Mouse (Mus musculus) natural killer cell, adult 2 months (primary cell): Measurements from ENCODE around the gene Akr1c19.
"Not testable (repeated sequence)": the region's sequence is repeated elsewhere in the genome, so short reads cannot be mapped to it uniquely, and the experiment has no call there.

Experiments used
- DNase-seq, 2 experiments: peaks; one replicate each; pipeline ENCODE4 v3.0.0; 2022; ENCODE audit warnings: low spot score in 2 of 2

Gene Akr1c19

DNA sequence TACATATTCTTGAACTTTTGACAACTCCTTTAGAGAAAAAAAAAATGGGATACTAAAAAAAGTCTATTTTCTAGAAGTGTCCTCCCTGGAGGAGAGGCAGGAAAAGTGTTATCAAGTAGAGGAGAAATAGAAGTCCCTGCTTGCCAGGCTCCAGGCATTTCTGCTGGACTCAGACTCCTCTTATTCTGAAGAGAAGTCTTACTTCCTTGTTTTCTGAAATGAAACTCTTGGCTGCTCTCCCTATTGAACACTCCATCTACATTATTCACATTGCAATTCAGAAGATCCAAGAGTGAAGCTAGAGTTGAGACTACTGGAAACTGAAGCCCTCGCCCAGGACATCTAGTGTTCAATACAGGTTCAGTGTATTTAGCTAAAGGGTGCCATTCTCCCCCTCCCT is at the start of gene Akr1c19:
Gene Akr1c19 (plus strand): TSS at position 260 of the 400 bp plus-strand sequence.
- DNase-seq: no peak

DNA sequence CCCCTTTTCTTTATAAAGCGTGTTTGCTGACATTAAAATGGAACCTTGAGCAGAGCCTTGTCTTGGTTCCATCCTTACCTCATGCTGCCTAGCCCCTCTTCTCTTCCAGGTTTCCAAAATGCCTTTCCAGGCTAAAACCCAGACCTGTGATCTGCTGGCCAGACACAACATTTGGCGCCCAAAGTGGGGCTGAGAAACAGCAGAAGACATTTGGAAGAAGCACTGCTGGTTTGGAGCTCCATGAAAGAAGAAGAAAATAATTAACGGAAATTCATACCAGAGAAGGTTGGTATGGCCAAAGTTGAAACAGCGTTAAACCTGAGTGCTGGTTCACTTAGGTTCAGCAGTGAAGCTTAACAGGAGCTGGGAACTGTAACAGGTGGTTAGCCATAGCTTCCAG is 47.2 kb upstream of the Akr1c19 start:
- DNase-seq: not testable (repeated sequence)

DNA sequence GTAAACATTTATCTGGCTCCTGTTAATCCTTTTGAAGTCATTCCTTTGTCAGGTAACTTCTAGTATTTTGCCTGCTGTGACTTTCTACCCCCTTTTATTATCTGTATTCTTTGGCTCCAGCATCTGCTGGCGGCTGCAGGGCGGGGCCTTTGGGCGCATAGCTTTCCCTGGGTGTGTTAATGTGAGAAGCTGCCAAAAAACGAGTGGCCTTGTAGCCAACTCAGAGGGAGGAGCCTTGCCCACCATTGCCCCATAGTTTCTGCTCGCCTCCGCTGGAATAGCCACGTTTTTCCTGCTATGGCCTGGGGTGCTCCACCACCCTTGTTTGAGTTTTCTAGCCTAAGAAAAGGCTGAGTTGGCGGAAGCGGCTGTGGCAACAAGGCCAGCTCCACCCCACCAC is 45.4 kb upstream of the Akr1c19 start:
- no peak for DNase-seq

DNA sequence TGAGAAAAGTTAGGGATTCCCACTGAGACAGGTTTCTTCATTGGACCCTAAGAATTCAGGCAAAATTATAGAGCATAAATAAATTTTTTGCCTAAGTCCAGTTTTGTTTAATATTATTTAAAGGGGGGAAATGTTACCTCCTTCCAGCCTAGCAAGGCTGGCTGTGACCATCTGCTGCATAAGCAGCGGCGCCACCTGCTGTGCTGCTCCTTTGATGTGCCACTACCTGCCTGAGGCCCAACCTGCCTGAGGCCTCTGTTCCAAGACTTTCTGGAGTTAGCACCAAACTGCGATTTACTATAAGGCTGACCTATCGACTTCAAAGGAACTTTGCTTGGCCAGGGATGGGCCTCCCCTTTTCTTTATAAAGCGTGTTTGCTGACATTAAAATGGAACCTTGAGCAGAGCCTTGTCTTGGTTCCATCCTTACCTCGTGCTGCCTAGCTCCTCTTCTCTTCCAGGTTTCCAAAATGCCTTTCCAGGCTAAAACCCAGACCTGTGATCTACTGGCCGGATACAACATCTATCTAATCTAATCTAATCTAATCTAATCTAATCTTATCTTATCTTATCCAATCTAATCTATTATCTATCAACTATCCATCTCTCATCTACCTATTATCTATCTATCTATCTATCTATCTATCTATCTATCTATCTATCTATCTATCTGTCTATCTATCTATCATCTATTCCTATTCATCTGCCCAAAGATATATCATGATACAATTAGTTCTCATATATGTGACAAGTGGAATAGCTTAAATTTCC is 41.7 kb upstream of the Akr1c19 start:
- DNase-seq: not testable (repeated sequence)

DNA sequence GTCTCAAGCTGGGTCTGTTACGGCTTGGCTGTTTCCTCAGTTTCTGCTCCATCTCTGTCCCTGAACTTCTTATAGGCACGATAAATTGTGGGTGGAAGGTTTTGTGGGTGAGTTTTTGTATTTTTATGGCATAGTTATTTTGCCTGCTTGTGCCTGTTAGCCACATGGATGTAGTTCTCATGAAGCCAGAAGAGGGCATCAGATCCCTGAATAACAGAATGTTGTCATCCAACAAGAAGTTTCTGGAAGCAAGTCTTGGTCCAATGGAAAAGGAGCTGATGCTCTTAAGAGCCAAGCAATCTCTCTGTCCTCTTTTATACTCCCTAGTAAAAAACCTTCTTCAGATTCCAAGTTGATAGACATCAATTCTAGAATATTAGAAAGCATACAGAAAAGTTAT is 40.3 kb upstream of the Akr1c19 start:
- DNase-seq: no peak

DNA sequence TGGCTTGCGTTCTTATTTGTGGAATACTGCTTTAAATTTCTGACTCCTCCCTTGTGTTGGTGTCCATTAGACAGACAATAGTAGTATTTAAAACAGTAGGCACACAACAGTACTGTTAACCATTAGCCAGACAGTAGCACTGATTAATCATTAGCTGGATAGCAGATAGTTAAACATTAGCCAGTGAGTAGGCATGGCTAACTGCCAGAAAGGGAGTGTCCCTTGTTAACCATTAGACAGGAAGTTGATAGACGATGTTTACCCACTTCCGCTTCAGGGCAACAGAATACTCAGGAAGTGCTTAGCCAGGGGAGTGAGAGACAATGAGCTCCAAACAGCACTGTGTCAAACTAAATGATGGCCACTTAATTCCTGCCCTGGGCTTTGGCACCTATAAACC is 37.6 kb upstream of the Akr1c19 start, which contains the start of gene Akr1c13:
Gene Akr1c13 (plus strand): TSS at position 247 of the 400 bp plus-strand sequence.
- DNase-seq: peak; percentile 31 to 52

DNA sequence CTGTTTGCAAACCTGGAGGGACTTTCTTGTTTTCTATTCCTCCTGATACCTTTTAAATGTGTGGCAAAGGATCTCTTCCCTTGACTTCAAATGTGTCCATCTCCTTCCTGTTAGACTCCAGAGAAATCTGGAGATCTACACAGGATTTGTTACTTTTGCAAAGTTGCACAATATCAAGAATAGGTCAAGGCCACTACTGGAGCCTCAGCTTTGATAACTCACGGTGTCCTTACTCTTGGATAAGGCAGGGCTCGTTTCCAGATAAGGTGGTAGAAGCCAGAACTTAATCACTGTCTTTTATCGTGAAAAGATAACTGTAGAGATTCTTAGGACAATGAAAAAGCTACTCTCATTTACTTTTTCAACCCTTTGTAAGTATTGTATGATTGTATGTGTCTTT is 36.0 kb upstream of the Akr1c19 start:
- DNase-seq: no peak

DNA sequence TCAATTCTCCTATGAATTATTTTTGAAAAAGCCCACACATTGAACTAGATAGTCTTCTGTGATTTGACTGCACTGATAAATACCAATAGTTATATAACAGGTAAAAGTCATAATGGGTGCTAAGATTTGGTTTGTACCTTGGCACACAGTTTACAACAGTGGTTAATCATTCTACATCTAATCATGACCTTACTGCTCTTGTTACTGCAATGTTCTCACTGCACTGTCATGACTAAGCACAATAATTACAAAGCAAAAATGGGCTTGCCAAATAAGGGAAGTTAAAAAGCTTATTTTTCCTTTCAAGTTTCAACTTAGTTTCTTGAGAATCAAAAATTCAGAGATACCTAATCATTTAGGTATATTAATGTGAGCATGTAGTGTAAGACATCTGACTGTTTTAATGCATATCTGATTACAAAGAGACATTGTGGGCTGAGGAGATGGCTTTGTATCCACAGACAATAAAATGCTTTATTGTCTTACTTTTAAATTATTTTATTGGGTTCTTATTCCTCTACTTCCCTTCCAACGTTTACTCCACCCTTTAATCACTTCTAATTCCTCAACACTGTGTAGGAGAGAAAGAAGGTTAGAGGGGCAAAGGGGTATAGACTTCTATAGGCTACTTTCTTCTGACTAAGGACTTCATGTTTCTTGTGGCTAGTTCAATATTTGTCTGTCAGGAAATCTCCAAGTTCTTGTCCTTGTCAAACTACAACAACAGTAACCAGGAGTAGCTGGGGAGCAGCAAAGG is 22.2 kb upstream of the Akr1c19 start:
- no peak for DNase-seq

DNA sequence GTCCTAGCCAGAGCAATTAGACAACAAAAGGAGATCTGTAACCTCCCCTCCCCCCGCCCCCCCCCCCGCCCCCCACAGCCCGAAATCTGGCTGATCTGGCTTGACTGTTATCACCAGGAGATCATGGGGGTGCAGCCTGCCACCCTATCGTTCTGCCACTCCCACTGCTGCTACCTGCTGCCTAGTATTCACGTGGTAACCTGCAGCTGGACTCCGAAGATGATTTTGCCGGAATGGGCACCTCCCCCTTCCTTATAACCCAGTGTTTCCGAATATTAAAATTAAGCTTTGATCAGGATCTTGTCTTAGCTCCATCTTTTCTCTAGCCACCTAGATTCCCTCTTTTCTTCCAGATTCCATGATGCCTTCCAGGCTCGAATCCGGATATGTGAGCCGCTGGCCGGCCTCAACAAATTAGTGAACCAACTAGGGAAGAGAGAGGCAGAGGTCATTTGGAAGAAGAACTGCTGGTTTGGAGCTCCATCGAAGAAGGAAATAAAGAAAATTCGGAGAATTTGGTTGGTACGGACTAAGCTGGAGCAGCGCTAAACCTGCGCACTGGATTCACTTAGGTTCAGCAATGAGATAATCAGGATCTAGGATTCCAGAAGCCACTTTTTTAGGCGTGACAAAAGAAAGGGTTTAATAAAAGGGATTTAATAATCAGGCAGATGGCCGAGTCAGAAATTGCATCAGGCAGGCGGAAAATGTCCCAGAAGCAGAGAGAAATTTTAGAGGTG is 16.8 kb upstream of the Akr1c19 start:
- DNase-seq: no peak

DNA sequence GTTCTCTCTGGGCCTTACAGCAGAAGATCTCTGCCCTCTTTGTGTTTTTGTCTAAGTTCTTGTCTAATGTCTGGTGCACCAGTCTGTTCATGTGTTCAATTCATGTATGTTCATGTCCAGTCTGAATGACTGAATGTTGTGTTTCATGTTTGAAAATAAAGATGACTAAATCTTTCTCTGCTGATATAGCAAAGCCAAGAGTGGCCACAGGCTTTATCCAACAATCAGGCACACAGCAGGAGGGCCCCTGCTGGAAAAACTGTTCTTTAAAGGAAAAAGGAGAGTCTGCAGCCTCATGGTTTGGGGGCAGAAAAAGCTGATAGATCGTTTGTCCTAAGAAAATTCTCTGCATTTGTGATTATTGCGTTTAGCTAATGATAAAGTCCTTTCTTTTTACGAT is 16.2 kb upstream of the Akr1c19 start:
- DNase-seq: no peak

DNA sequence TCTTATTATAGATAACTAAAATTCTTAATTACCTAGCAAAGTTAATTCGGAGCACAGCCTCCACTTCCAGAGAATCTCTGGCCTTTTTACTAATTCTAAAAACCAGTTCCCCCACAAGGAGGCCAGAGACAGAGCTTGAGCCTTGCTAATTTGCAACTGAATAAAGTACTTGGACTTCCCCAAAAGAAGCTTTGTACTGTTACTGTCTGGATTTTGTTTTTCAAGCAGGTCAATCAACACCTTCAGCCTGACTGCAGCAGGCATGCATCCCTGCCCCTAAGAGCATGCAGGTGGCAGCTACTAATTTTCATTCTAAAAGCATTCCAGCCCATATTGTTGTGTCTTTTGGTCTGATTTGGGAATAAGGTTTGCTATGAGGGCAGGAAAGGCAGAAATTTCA is 13.0 kb upstream of the Akr1c19 start:
- DNase-seq: not testable (repeated sequence)

DNA sequence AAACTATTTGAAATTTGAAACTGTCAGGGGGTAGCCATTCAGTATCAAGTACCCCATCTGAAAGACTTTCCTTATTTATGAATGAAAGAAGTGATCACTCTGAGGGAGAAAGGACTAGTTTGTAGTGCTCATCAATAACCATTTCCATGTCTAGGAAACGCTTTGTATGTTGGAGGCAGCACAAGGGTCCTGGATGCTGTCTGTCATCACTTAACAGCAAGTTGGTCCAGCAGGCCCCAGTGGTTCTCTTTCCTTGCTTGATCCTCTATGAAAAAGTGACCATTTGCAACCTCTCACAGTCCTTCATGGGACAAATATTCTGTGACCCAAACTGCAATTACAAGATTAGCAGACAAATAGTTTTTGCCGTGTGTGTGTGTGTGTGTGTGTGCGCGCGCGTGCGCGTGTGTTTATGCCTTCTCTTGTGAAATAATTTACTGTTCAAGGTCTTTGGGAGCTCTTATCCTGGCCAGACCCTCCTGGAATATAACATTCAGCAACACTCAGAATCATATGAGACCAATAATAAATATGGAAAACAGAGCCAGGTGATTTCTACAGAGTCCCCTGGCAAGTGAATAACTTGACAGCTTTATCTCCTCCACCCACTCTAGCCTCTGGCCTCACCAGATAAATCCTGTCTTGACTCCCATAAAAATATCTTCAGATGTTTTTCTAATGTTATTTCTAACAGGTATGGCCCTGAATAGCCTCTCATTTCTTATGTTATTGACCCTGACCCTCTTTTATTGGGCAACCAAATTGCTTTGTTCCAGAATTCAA is 2.5 kb downstream of the Akr1c19 start:
- DNase-seq: no peak

DNA sequence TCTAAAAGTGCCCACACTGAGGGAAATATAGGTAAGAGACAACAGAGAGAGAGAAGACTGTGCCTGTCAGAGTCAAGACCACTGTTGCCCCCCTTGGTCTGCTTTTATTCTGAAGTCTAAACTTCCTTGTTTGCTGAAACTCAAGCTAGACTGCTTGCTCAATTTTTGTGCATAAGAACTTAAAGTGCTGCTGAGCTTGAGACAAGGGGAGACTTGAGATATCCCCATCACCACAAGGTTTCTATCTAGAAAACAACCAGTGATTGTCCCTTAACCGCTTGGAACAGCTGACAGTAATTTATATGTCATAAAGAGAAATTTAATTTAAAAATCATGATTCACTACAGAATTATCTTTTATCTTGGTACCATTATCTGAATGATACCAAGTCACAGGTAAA is 4.6 kb downstream of the Akr1c19 start:
- no peak for DNase-seq

DNA sequence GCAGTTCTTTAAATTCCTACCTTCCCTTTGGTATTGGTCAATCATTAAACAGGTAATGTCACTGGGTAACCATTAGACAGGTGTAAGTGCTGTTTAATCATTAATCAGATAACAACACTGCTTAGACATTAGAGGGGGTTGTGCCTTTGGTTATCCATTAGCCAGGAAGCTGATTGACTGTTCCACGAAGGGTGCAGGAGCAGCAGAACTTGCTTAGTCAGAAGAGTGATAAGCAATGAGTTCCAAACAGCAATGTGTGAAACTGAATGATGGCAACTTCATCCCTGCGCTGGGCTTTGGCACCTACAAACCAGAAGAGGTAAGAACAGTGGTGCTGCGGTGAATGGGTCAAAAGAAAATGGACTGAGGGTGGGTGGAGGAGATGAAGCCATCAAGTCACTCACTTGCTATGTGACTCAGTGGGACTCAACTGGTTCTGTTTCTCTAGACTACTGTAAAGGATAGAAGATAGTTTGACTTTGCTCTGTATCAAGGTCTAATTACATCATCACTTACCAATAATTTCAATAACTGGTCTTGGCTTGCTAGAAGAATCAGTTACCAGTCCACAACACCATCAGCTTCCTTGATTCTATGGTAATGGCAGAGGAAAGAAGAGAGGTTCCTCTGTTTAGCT is 5.2 kb downstream of the Akr1c19 start:
- DNase-seq: no peak

DNA sequence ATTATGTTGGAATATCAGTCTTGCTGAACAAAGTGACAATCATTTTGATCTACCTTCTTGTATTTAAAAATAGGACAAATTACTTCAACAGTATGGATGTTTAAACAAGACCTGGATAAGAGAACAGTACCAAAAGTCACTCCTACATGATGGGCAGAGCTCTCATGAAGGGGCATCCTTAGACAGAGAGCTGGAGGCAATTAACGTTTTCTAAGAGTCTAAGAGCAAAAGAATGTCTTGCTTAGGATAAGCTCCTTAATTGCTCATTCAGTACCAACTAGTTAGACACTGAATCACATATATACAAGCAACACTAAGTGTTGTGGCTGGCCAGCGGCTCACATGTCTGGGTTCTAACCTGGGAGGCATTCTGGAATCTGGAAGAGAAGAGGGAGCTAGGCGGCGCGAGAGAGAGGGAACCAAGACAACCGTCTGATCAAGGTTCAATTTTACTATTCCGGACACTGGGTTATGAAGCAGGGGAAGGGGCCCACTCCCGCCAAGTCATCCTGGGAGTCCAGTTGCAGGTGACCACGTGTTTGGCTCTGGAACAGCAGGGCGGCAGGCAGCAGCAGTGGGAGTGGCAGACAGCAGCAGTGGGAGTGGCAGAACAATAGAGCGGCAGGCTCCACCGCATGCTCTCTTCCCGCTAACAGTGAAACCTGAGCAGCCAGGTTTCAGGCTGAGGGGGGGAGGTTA is 16.5 kb downstream of the Akr1c19 start:
- DNase-seq: no peak

DNA sequence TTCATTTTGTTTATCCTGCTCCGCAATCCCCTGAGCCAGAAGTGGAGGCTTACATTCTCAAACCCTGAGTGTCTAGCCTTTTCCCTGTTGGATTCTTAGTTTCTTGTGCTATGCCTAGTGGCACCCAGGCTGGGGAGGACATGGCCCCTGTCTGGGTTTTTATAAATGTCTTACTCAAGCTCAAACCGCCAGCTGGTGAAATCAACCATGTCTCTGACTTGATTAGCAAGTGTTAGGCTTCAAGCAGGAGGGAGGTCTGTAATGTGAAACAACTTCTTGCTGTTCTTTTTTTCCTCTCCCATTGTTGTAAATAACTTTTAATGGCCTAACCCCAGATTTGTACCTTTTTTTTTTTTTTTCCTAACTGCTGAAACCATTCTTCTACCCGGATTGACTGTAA is 20.8 kb downstream of the Akr1c19 start:
- no peak for DNase-seq

DNA sequence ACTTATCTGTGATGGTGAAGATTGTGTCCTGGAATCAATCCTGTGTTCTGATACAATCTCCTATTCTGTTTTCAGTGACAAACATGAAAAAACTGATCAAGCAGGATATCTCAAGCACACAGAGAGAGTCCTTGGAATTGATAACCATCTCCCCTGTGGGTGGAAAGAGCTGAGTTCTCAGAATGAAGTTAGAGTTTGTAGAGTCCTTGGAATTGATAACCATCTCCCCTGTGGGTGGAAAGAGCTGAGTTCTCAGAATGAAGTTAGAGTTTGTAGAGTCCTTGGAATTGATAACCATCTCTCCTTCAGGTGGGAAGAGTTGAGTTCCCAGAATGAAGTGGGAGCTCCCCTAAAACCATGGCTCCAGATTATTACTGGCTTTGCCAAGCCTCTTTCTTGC is 28.4 kb downstream of the Akr1c19 start:
- not testable (repeated sequence) for DNase-seq

DNA sequence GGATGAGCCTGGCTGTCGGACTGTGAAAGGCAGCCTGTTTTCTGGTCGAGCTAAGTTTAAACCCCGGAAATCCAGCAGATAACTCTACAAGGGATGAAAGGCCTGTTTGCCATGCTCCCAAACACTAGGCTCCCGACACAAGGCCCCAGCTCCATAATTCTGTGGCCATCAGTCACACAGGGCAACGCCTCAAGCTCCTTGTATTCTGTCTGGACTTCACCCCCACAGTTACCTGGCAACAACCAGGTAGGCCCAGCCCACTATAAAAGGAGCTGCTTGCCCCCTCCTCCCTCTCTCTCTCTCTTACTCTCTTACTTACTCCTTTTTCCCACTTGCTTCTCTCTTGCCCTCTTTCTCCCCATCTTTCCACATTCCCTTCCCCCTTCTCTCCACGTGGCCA is 28.8 kb downstream of the Akr1c19 start:
- DNase-seq: no peak

DNA sequence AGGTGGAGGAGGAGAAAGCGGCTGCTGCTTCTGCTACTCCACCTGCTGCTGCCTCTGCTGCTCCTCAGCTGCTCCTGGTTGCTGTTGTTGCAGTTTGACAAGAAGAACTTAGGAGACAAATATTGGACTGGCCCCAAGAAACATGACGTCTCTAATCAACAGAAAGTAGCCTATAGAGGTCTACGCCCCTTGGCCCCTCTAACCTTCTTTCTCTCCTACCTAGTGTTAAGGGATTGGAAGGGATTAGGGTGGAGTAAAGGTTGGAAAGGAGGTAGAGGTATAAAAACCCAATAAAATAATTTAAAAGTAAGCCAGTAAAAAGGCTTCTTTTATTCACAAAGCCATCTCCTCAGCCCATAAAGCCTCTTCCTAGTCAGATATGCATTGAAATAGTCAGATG is 36.1 kb downstream of the Akr1c19 start:
- DNase-seq: no peak

DNA sequence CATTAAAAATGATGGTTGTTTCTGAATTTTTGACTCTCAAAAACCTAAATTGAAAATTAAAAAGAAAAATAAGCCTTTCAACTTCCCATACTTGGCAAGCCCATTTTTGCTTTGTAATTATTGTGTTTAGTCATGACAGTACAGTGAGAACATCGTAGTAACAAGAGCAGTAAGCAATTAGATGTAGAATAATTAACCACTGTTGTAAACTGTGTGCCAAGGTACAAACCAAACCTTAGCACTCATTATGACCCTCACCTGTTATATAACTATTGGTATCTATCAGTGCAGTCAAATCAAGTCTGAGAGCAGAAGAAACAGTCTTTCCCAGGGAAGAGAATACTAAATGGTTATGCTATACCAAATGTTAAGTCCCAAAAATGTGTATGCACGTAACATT is 36.5 kb downstream of the Akr1c19 start:
- no peak for DNase-seq

DNA sequence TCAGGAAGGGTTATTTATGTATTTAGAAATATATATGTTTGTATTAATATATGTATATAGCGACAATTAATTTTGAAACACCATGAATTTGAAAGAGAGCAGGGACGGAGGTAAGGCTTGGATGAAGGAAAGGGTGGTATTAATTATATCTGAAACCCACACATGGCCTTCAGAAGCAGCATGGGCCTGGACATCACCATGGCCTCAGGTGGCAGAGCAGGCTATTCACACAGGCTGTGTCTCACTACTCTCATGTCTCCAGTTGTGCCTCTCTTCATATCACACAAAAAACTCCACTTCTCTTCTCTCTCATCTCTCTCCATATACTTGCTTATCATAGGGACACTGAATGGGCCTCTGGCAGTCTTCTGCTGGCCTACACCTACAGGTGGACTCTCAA is 37.0 kb downstream of the Akr1c19 start:
- DNase-seq: not testable (repeated sequence)
